Mouse (Mus musculus) thymus, postnatal 25 days (tissue): Measurements from ENCODE around the gene Olfr1261.

Experiments used
- DNase-seq: peaks from one replicate; pipeline ENCODE4 v3.0.0; 2022

The Olfr1261 gene

DNA sequence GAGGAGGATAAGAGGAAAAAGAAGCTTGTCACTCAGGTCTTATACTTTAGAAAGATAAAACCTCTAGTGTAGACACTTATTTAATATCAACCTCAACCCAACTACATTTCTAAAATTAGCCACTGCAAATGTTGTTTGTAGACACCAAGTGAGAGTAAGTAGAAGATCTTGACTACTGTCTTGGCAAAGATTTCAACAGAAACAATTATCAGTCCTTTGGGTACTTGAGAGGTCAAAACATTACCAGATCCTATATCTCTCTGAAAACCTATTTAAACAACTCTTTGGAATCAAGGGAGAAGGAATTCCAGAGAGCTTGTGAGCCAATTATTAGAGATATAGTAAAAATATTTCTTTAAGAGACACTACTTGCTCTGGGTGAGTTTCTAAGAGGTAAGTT is at the start of gene Olfr1261:
TSS of gene Olfr1261 (plus strand) at position 301 of the 400 bp plus-strand sequence.
- no peak for DNase-seq

DNA sequence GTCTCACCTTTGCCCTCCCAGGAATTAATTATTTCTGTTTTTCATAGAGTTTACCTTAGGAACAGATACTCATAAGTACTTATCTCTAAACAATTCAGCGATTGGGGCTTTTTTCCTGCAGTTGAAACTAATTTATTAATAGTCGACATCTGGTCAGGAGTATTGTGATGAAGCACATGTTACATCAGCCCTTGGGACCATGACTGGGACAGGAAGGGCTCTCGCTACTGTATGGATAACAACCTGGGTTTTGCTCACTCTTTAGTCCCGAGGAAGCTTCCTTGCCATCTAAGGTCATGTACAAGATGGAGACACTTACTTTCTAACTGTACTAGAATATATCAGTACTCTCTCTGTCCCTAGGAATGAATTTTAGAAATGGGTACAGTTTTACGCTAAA is 42.5 kb upstream of the Olfr1261 start, which contains the start of gene Olfr1259:
TSS of gene Olfr1259 (minus strand) at position 101 of the 400 bp plus-strand sequence.
- no peak for DNase-seq

DNA sequence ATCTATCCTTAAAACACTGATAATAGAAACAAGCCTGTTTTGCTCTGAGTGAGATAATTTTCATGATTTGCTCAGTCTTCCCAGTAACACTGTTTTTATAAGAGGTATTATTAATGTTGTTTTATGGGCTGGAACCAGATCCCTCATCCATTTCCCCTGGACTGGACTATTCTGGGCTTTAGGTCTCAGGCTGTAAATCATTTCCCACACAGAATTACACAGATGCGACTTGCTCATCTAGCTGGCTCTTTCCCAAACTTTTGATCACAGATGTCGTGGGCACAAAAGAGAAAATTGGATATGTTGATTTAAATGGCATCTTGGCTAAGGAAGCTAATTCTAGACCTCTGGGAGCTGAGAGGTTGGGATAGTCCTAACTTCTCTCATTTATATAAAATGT is 16.8 kb upstream of the Olfr1261 start, which contains the start of gene Olfr1260:
TSS of gene Olfr1260 (plus strand) at position 157 of the 400 bp plus-strand sequence.
- DNase-seq = no peak

DNA sequence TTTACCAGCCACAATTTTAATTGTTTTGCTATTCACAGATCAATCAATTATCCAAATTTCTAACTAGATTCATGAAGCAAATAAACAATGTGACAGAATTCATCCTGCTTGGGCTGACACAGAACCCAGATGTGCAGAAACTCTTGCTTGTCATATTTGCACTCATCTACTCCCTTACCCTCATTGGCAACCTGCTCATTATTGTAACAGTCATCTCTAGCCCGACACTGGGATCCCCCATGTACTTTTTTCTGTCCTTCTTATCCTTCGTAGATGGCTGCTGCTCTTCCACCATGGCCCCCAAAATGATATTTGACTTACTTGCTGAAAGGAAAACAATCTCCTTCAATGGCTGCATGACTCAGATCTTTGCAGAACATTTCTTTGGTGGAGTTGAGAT is 13.3 kb upstream of the Olfr1261 start:
- no peak for DNase-seq

DNA sequence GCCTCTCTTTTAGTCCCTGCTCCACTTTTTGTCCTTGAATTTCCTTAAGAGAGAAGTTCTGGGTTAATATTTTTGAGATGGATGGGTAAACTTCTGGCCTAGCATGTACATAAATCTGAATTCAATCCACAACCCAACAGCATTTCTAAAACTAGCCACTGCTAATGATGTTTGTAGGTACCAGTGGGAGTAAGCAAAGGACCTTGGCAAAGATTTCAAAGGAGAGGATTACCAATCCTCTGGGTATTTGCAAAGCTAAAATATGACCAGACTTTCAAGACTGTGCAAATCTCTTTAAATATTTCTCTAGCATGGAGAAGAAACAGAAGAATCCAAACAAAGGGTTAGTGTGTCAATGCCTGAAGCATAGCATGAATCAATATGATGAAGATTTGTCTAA is 8.8 kb downstream of the Olfr1261 start, which contains the start of gene Olfr1262:
TSS of gene Olfr1262 (plus strand) at position 301 of the 400 bp plus-strand sequence.
- no peak for DNase-seq

DNA sequence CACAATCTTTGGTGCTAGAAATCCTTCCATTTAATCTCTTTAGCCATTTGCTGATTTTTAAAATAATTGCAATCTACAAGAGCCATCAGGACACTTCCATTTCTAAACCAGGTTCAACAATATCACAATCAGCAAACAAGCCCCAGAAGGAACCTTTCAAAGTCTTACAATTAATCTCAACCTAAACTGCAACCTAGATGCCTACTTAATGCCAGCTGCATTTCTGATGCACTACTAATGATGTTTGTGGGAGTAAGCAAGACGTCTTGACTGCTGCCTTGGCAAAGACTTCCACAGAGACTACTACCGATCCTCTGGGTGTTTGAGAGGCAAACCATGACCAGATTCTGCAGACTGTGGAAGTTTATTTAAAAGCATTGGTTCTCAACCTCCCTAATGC is 20.8 kb downstream of the Olfr1261 start, which contains the start of gene Olfr1263:
TSS of gene Olfr1263 (plus strand) at position 301 of the 400 bp plus-strand sequence.
- DNase-seq = no peak

DNA sequence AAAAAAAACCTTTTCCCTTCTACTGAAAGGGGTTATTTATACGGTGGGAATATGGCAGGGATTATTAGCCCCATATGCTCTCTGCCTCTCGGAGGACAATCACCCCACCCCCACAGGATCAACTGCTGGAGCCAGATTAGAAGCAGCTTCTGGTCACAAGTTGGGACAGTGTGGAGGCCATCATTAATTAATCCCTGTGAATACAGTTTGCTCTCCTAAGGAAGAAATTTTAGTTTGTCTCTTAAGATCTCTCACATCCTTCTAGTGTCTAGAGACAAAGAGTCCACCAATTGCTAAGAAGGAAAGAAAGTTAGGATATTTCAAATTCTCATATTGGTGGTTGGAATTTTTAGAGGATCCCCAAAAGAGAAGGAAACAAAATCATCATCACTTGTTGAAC is 34.5 kb downstream of the Olfr1261 start, which contains the start of gene Olfr1264:
TSS of gene Olfr1264 (minus strand) at position 101 of the 400 bp plus-strand sequence.
- DNase-seq = no peak

DNA sequence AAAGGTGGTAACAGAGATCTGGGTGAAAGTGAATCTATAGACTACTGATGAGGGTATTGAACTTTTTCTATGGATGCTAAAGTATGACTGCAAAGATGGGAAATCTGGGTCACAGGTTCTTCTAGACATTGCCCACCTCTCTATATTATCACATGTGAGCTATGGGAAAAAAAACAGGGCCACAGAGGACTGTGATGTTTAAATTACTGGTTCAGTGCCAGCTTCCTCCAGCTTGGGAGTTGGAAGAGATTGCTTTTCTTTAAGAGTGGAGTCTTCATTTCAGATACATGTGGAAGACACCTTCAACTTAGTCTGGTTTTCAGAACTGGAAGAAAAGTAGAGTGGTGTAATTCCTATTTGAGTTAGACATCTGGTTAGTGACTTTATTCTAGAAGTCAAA is 44.0 kb downstream of the Olfr1261 start, which contains the start of gene Olfr1265:
TSS of gene Olfr1265 (plus strand) at position 301 of the 400 bp plus-strand sequence.
- no peak for DNase-seq
